Mouse (Mus musculus) Patski (cell line): Measurements from ENCODE around the gene Ring1. TPM values are rescaled to one million over a fixed set of nuclear protein-coding genes. Genes with fewer than 3 reads are reported as not detected.

ENCODE experiments used
- ATAC-seq: fragments of 100-300 bp; one replicate; pipeline ENCODE4 v1.8.0; 2021
- CTCF ChIA-PET: fragments of 350-600 bp; sonication (Branson Sonifier 250); formaldehyde crosslinking; loops from one replicate; lab custom pipeline; 2022; ENCODE audit warnings: inconsistent platforms; lab: Charles Lee
- POLR2A ChIA-PET: fragments of 350-600 bp; sonication (Branson Sonifier 250); formaldehyde crosslinking; loops from one replicate; lab custom pipeline; 2022; ENCODE audit warnings: antibody characterized with exemption, inconsistent platforms; lab: Charles Lee
- DNase-seq: peaks from one replicate; pipeline ENCODE4 v3.0.0-alpha.2; 2011; ENCODE audit warnings: low read depth, low spot score
- H3K27me3 ChIP-seq: fragments of 371-371 bp; one replicate; pipeline ENCODE4 v1.5.1; 2021
- CTCF ChIP-seq: fragments of 100-300 bp; IDR thresholded peaks from one replicate; pipeline ENCODE4 v1.5.1; 2021
- in situ Hi-C: fragments of 300-500 bp; cut with MboI; formaldehyde crosslinking; loops from 3 replicates; pipeline ENCODE4 v1.11.1; 2018; ENCODE audit warnings: low pct_unique_long_range_greater_than_20kb, mixed read lengths
- polyA plus RNA-seq: library from polyadenylated mRNA; unstranded; gene quantifications from one replicate; pipeline ENCODE4 v1.2.3, GENCODE M21; 2021

The Ring1 gene
- polyA plus RNA-seq, 1 experiment from 2014 or later, result 31.1 TPM

DNA sequence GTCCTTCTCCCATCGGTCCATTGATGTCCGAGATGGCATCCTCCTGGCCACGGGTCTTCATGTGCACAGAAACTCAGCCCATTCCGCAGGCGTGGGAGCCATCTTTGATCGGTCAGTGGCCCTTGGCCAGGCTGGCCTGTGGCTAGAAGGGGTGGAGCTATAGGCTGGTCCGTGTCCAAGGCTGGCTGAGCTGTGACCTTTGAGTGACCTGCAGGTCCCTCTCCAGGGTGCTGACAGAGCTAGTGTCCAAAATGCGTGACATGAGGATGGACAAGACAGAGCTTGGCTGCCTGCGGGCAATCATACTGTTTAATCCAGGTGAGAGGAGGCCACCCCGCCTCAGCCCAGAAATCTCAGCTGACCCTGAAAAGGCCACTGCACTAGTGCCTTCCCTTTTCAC lies 12.2 kb upstream of the Ring1 start:
- DNase-seq (no peak), ATAC-seq (no peak)
- no peak for TF ChIP-seq CTCF
- in situ Hi-C loops, result no loop called here
- ChIA-PET POLR2A (no interaction called here), CTCF (no interaction called here)
- H3K27me3 ChIP-seq, result peaks cover 7% of the 10 kb centered on the region

DNA sequence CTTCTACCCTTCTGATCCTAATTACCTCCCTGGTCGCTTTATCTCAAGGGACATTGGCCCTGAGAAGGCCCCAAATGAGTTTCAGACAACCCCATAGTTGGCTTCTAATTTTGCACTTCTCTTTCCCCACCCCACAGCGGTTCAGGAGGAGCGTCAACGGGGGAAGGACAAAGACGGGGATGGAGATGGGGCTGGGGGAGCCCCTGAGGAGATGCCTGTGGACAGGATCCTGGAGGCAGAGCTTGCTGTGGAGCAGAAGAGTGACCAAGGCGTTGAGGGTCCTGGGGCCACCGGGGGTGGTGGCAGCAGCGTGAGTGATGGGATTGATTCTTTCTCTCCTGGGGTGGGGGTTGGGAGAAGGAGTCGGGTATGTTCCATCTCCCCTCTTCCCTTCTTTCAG lies 11.0 kb upstream of the Ring1 start:
- CTCF ChIA-PET, result no interaction called here
- in situ Hi-C loops, result no loop called here
- no peak for DNase-seq
- TF ChIP-seq CTCF, result no peak
- no peak for ATAC-seq
- POLR2A ChIA-PET, result no interaction called here
- no peaks in the 10 kb centered on the region for H3K27me3 ChIP-seq

DNA sequence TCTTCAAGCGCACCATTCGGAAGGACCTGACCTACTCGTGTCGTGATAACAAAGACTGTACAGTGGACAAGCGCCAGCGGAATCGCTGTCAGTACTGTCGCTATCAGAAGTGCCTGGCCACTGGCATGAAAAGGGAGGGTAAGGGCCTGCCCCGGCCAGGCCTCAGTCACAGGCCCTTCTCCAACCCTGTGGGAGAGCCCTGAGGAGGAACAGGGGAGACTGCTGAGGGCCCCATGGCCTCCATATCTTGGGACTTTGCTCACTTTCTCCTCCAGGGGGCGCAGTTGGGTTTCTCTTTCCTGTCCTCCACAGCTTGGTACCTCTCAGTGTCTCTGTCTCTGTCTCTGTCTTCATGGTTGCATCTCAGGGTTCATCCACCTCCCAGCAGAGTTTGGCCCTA lies 9.6 kb upstream of the Ring1 start:
- no peak for TF ChIP-seq CTCF
- in situ Hi-C loops, result no loop called here
- CTCF ChIA-PET, result interaction anchor here (1.3 to 1.7 kb wide), 2 partner anchors 101 to 136 kb away, joined by 5 to 6 read pairs; no protein-coding TSS in a partner anchor
- DNase-seq (no peak), ATAC-seq (no peak)
- POLR2A ChIA-PET, result no interaction called here
- no peaks in the 10 kb centered on the region for H3K27me3 ChIP-seq

DNA sequence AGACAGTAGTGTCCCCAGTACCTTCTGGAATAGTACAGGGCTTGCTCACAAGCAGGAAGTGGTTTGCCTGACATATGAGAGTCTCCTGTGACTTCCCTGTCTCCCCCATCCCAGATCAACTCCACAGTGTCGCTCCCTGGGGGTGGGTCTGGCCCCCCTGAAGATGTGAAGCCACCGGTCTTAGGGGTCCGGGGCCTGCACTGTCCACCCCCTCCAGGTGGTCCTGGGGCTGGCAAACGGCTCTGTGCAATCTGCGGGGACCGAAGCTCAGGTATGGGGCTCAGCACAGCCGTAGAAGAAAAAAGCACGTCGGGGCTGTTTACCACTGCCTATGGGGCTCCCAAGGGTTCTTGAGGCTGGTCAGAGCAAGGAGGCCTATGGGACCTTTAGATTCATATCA lies 9.0 kb upstream of the Ring1 start:
- TF ChIP-seq CTCF, result no peak
- H3K27me3 ChIP-seq, result no peaks in the 10 kb centered on the region
- POLR2A ChIA-PET, result no interaction called here
- CTCF ChIA-PET, result interaction anchor here (1.7 kb wide), 1 partner anchor 137 kb away, joined by 6 read pairs; no protein-coding TSS in a partner anchor
- no peak for DNase-seq
- ATAC-seq, result no peak
- in situ Hi-C loops, result no loop called here

DNA sequence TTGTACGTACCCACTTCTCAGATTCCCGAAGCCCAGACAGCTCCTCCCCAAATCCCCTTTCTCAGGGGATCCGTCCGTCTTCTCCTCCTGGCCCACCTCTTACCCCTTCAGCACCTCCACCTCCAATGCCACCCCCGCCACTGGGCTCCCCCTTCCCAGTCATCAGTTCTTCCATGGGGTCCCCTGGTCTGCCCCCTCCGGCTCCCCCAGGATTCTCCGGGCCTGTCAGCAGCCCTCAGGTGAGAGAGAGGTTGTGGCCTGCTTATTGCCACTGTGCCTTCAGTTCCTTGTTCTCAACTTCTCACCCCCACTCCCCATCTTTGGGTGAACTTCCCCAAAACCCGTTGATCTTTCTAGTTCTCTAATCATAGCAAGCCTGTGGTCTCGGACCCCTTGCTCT lies 8.3 kb upstream of the Ring1 start:
- ChIA-PET CTCF (no interaction called here), POLR2A (interaction anchor here (1.3 kb wide), 1 partner anchor 10 kb away, joined by 5 read pairs; no protein-coding TSS in a partner anchor)
- TF ChIP-seq CTCF, result no peak
- ATAC-seq (no peak), DNase-seq (no peak)
- in situ Hi-C loops, result no loop called here
- H3K27me3 ChIP-seq, result no peaks in the 10 kb centered on the region

DNA sequence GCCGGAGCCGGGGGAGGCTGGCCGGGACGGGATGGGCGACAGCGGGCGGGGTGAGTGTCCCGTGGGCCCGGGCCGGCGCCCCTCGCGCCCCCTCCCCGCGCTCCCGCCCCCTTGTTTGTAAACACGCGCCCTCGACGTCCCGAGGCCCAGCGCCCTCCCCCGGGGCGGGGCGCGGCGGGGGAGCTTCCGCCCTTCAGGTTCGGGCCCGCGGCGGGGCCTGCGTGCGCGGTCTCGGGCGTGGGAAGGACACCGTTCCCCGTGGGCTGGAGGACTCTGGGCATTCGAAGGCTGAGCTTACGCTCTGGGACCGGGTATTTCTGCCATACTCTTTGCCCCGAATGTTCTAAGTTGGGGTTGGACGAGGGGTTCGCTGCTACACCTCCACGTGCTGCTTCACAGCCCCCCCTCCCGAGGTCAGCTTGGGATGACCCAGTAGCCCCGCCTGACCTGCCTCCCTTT lies 7.7 kb upstream of the Ring1 start:
- TF ChIP-seq CTCF, result no peak
- ATAC-seq (peak; percentile 16), DNase-seq (no peak)
- ChIA-PET CTCF (interaction anchor here (1.1 kb wide), 1 partner anchor 10 kb away, joined by 3 read pairs; no protein-coding TSS in a partner anchor), POLR2A (interaction anchor here (0.7 to 1.3 kb wide), 2 partner anchors 10 to 80 kb away, joined by 3 to 5 read pairs; no protein-coding TSS in a partner anchor)
- in situ Hi-C loops, result no loop called here
- no peaks in the 10 kb centered on the region for H3K27me3 ChIP-seq

DNA sequence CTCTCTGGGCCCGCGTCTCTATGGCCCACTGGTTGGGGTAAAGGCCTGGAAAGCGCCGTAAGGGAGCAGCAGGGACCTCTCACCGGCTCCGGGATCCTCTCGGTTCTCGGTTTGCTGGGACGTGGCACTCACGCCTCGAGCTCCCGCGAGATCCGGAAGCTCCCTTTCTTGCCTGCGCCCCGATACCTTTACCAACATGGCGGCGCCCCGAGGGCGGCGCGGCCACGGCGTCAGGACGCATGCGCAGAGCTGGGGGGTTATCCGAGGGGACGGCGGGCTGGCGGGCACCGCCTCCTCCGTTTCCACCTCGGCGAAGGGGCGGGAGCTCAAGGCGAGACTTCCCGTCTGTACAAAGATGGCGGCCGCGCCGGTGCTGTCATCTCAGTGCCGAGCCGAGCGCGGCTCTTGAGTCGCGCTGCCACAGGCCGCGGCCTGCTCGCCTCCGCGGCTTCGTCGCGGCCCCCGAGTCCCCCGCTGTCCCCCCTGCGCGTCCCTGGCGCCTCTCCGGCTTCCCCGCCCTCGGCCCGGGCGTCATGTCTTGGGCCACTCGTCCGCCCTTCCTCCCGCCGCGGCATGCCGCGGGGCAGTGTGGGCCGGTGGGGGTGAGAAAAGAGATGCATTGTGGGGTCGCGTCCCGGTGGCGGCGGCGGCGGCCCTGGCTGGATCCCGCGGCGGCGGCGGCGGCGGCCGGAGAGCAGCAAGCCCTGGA lies 7.1 kb upstream of the Ring1 start, which contains the start of the genes Slc39a7 and Rxrb:
Gene Slc39a7, minus strand, starts transcription at position 218 of the 709 bp plus-strand sequence.
Gene Rxrb, plus strand, starts transcription at position 348 of the 709 bp plus-strand sequence.
- H3K27me3 ChIP-seq, result no peaks in the 10 kb centered on the region
- DNase-seq (peak; percentile 82), ATAC-seq (peak; percentile 54)
- CTCF ChIA-PET, result interaction anchor here (1.1 kb wide), 1 partner anchor 9 kb away, joined by 3 read pairs; no protein-coding TSS in a partner anchor
- no peak for TF ChIP-seq CTCF
- POLR2A ChIA-PET, result interaction anchor here (0.7 to 1.3 kb wide), 2 partner anchors 9 to 80 kb away, joined by 3 to 5 read pairs; no protein-coding TSS in a partner anchor
- in situ Hi-C loops, result no loop called here

DNA sequence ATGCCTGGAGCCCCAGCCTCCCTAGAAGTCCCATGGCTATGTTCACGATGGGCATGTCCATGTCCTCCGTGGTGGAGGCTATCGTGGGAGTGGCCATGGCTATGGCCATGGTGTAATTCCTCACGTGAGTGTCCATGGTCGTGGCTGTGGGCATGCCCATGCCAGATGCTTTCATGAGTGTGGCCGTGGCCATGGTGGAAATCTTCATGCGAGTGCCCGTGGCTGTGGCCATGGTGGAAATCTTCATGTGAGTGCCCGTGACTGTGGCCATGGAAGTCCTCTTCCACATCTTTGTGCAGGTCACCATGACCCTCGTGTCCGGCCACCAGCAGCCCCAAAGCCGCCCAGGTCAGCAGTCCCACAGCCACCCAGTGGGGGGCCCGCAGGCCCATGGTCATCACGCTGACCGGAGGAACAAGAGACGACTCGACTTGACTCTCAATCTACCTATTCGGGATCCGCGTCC lies 6.4 kb upstream of the Ring1 start:
- CTCF ChIA-PET, result interaction anchor here (1.1 kb wide), 1 partner anchor 8 kb away, joined by 3 read pairs; no protein-coding TSS in a partner anchor

DNA sequence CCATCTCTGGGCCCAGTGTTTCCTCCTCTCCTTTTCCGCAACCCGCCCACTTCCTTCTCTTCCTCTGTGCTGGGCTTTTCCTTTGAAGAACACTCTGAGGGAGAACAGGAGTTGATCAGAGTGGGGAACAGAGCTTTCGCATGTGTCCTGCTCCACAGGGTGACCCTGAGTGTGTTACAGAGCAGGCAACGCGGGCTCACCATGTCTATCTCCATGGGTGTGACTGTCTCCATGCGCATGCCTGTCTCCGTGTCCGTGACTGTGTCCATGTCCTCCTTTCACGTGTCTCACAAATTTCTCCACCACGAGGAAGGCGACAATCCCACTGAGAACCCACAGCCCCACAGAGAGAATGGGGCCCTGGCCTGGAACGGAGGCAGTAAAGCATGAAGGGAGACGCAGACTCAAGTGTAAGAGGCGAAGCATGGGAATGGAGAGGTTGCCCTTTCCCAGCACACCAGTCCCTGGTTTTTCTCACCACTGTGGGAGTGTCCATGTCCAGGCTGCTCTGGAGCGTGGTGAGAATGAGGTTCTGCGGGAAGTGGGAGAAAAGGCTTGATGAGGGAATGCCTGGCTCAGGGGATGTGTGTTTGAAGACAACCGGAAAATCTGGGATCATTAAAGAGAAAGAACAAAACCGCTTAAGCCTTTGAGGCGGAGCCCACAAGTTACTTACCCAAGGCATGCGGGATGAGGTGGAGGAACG lies 5.6 kb upstream of the Ring1 start:
- ChIA-PET CTCF (no interaction called here), POLR2A (no interaction called here)
- DNase-seq, result no peak
- in situ Hi-C loops, result no loop called here
- no peak for TF ChIP-seq CTCF
- no peak for ATAC-seq
- no peaks in the 10 kb centered on the region for H3K27me3 ChIP-seq

More for the DNA sequence above, 6.4 kb upstream of the Ring1 start:
- in situ Hi-C loops, result no loop called here
- no peak for DNase-seq
- POLR2A ChIA-PET, result no interaction called here
- H3K27me3 ChIP-seq, result no peaks in the 10 kb centered on the region
- ATAC-seq, result peak; percentile 3
- TF ChIP-seq CTCF, result no peak

DNA sequence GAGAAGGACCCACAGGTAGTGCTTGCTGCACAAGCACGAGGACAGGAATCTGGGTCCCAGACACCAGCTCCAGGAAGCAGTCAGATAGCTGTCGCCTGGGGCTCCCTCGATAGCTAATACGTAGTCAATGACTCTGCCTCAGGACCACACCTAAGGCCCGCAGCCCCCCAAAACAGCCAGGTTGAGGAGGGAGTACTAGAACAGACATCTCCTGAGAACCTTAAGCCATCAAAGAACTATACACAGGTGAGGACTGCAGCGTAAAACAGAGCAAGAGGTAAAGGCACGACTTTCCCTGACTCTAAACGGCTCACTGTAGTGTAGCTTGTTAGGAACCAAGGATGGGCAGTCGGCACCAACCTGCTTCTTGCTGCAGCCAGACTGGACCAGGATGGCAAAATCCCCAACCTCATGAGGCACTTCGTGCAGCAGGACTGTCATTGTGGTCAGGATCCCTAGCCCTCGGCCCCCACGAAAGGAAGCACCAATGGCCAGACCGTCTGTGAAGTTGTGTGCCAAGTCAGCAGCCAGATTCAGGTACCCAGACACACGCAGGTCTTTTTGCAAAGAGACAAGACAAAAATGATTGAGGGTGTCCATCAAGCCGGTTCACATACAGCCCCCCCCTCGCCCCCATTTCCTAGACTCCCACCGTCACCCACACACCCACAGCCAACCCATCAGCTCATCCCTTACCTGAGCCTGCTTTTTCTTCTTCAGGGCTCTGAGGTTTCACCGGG lies 4.8 kb upstream of the Ring1 start:
- H3K27me3 ChIP-seq, result no peaks in the 10 kb centered on the region
- POLR2A ChIA-PET, result no interaction called here
- DNase-seq, result no peak
- in situ Hi-C loops, result no loop called here
- CTCF ChIA-PET, result no interaction called here
- no peak for ATAC-seq
- TF ChIP-seq CTCF, result no peak
